Mouse (Mus musculus) forebrain, embryonic 14.5 days (tissue): ENCODE results near the gene Irs2. TPM values are rescaled to one million over a fixed set of nuclear protein-coding genes. Genes with fewer than 3 reads are reported as not detected.

Experiments
- ATAC-seq: fragments of 200-750 bp; cut with Nextera tagmentation; 2 replicates; pipeline ENCODE4 v1.8.0; 2017; ENCODE audit warnings: mild to moderate bottlenecking, moderate library complexity
- DNase-seq: peaks from one replicate; pipeline ENCODE4 v3.0.0-alpha.2; 2015; ENCODE audit warnings: low spot score
- H3K27ac ChIP-seq: fragments of 300-500 bp; sonication (generic); 2 replicates; pipeline ENCODE4 v1.5.1; 2014; ENCODE audit warnings: low read depth, mild to moderate bottlenecking, control low read depth, low read length, moderate library complexity
- H3K27me3 ChIP-seq: fragments of 300-500 bp; sonication (generic); replicated peaks from 2 replicates; pipeline ENCODE4 v1.6.1; 2014; ENCODE audit warnings: low read length, control low read depth, mixed read lengths; ENCODE audit not compliant: control insufficient read depth, insufficient read depth
- H3K36me3 ChIP-seq: fragments of 300-500 bp; sonication (generic); 2 replicates; pipeline ENCODE4 v1.6.1; 2014; ENCODE audit warnings: low read length, control low read depth; ENCODE audit not compliant: control insufficient read depth, insufficient read depth
- H3K4me1 ChIP-seq: fragments of 300-500 bp; sonication (generic); 2 replicates; pipeline ENCODE4 v1.6.1; 2014; ENCODE audit warnings: antibody characterized with exemption, low read length, control low read depth; ENCODE audit not compliant: control insufficient read depth, insufficient read depth
- H3K4me2 ChIP-seq: fragments of 300-500 bp; sonication (generic); 2 replicates; pipeline ENCODE4 v1.6.1; 2014; ENCODE audit warnings: mild to moderate bottlenecking, control low read depth, low read length
- H3K4me3 ChIP-seq: fragments of 300-500 bp; sonication (generic); 2 replicates; pipeline ENCODE4 v1.5.1; 2014; ENCODE audit warnings: low read depth, low read length, control low read depth
- H3K9ac ChIP-seq: fragments of 300-500 bp; sonication (generic); 2 replicates; pipeline ENCODE4 v1.6.1; 2014; ENCODE audit warnings: mild to moderate bottlenecking, low read length, control low read depth, moderate library complexity
- H3K9me3 ChIP-seq: fragments of 300-500 bp; sonication (generic); replicated peaks from 2 replicates; pipeline ENCODE4 v1.6.1; 2016; ENCODE audit warnings: low read length, control low read depth, mixed read lengths; ENCODE audit not compliant: control insufficient read depth
- WGBS: fragments of 180-500 bp; shearing (Covaris S2); extraction: QIAGEN DNeasy Blood & Tissue Kit; methylation state at CpG from one replicate; pipeline ENCODE4 v1.1.7; 2014; 5-methylcytosine and 5-hydroxymethylcytosine counted together
- polyA plus RNA-seq: library from polyadenylated mRNA; unstranded; fragments of >200 nt; fragmentation: Nextera tagmentation; extraction: Ambion mirVana; gene quantifications from 2 replicates; pipeline ENCODE4 v1.2.1, GENCODE M21; 2014

The Irs2 gene
- polyA plus RNA-seq, 1 experiment from 2014 or later, result 3.9 TPM

GRCm38 (mm10) chr8:10986638-10987037 is 21.6 kb downstream of the Irs2 start:
- Histone ChIP-seq H3K27me3 (no peaks in the 10 kb centered on the region), H3K9ac (no peak overlapping the region), H3K4me2 (no peak overlapping the region), H3K9me3 (no peaks in the 10 kb centered on the region), H3K4me3 (no peak overlapping the region), H3K36me3 (peaks cover 26% of the 10 kb centered on the region), H3K27ac (no peak overlapping the region), H3K4me1 (peaks cover 26% of the 10 kb centered on the region)
- DNase-seq, result no peak
- ATAC-seq, result no peak
- 95% methylated on average over 17 of the region's 17 CpGs for WGBS

- peaks cover 11% of the 10 kb centered on the region for H3K4me1 ChIP-seq
- 89% methylated on average over 7 of the region's 7 CpGs for WGBS
- no peak overlapping the region for H3K4me3 ChIP-seq
- H3K27me3 ChIP-seq, result no peaks in the 10 kb centered on the region
- no peak overlapping the region for H3K27ac ChIP-seq
- ATAC-seq (no peak), DNase-seq (no peak)
- peaks cover 26% of the 10 kb centered on the region for H3K36me3 ChIP-seq
- H3K9me3 ChIP-seq, result no peaks in the 10 kb centered on the region
- H3K4me2 ChIP-seq, result no peak overlapping the region
- H3K9ac ChIP-seq, result no peak overlapping the region
These were observed 23.2 kb downstream of the Irs2 start for GRCm38 (mm10) chr8:10985064-10985463.

- no peaks in the 10 kb centered on the region for H3K27me3 ChIP-seq
These were observed 27.4 kb downstream of the Irs2 start for GRCm38 (mm10) chr8:10980876-10981275.

GRCm38 (mm10) chr8:10979916-10980315 is 28.3 kb downstream of the Irs2 start:
- no peak overlapping the region for H3K27ac ChIP-seq
- no peaks in the 10 kb centered on the region for H3K9me3 ChIP-seq
- DNase-seq (no peak), ATAC-seq (no peak)
- no peak overlapping the region for H3K9ac ChIP-seq
- no peak overlapping the region for H3K4me2 ChIP-seq
- H3K36me3 ChIP-seq, result peaks cover 5% of the 10 kb centered on the region; the same call in 1 of the 2 replicates
- peaks cover 19% of the 10 kb centered on the region for H3K4me1 ChIP-seq
- 60% methylated on average over 7 of the region's 7 CpGs for WGBS
- H3K27me3 ChIP-seq, result no peaks in the 10 kb centered on the region
- H3K4me3 ChIP-seq, result no peak overlapping the region

More at GRCm38 (mm10) chr8:10980876-10981275, 27.4 kb downstream of the Irs2 start:
- 91% methylated on average over 6 of the region's 6 CpGs for WGBS
- Histone ChIP-seq H3K36me3 (peaks cover 13% of the 10 kb centered on the region), H3K4me1 (peaks cover 19% of the 10 kb centered on the region), H3K9ac (no peak overlapping the region), H3K9me3 (no peaks in the 10 kb centered on the region), H3K27ac (no peak overlapping the region), H3K4me2 (no peak overlapping the region), H3K4me3 (no peak overlapping the region)
- ATAC-seq (no peak), DNase-seq (no peak)

- Histone ChIP-seq H3K4me2 (no peak overlapping the region), H3K4me1 (peaks cover 19% of the 10 kb centered on the region), H3K9me3 (no peaks in the 10 kb centered on the region), H3K27ac (no peak overlapping the region), H3K36me3 (no peaks in the 10 kb centered on the region), H3K4me3 (no peak overlapping the region), H3K27me3 (no peaks in the 10 kb centered on the region), H3K9ac (no peak overlapping the region)
- ATAC-seq (peak; percentile 32; the same call in 1 of the 2 replicates), DNase-seq (no peak)
- WGBS, result 37% methylated on average over 11 of the region's 11 CpGs
These were observed 29.0 kb downstream of the Irs2 start for GRCm38 (mm10) chr8:10979196-10979794.

GRCm38 (mm10) chr8:10978377-10978776 is 29.9 kb downstream of the Irs2 start:
- no peak overlapping the region for H3K9ac ChIP-seq
- H3K4me3 ChIP-seq, result no peak overlapping the region
- no peaks in the 10 kb centered on the region for H3K36me3 ChIP-seq
- no peaks in the 10 kb centered on the region for H3K27me3 ChIP-seq
- DNase-seq (peak; percentile 68), ATAC-seq (peak; percentile 35)
- no peak overlapping the region for H3K4me2 ChIP-seq
- no peaks in the 10 kb centered on the region for H3K9me3 ChIP-seq
- 39% methylated on average over 21 of the region's 21 CpGs for WGBS
- peaks cover 22% of the 10 kb centered on the region for H3K4me1 ChIP-seq
- no peak overlapping the region for H3K27ac ChIP-seq

GRCm38 (mm10) chr8:10977742-10978376 is 30.4 kb downstream of the Irs2 start:
- Histone ChIP-seq H3K9me3 (no peaks in the 10 kb centered on the region), H3K36me3 (no peaks in the 10 kb centered on the region), H3K27ac (no peak overlapping the region), H3K4me1 (peaks cover 27% of the 10 kb centered on the region), H3K4me2 (no peak overlapping the region), H3K27me3 (no peaks in the 10 kb centered on the region), H3K9ac (no peak overlapping the region), H3K4me3 (no peak overlapping the region)
- 71% methylated on average over 7 of the region's 7 CpGs for WGBS
- DNase-seq, result no peak
- no peak for ATAC-seq

GRCm38 (mm10) chr8:10974659-10975058 is 33.6 kb downstream of the Irs2 start:
- Histone ChIP-seq H3K27me3 (no peaks in the 10 kb centered on the region), H3K4me2 (no peak overlapping the region), H3K4me1 (peaks cover 34% of the 10 kb centered on the region), H3K4me3 (no peak overlapping the region), H3K27ac (no peak overlapping the region), H3K9me3 (no peaks in the 10 kb centered on the region), H3K36me3 (no peaks in the 10 kb centered on the region), H3K9ac (no peak overlapping the region)
- DNase-seq (no peak), ATAC-seq (no peak)
- WGBS, result 14% methylated on average over 2 of the region's 2 CpGs

GRCm38 (mm10) chr8:10974126-10974525 is 34.1 kb downstream of the Irs2 start:
- Histone ChIP-seq H3K4me2 (no peak overlapping the region), H3K9me3 (no peaks in the 10 kb centered on the region), H3K27ac (no peak overlapping the region), H3K4me3 (no peak overlapping the region), H3K36me3 (no peaks in the 10 kb centered on the region), H3K9ac (no peak overlapping the region), H3K4me1 (peaks cover 29% of the 10 kb centered on the region), H3K27me3 (no peaks in the 10 kb centered on the region)
- ATAC-seq (no peak), DNase-seq (no peak)
- 75% methylated on average over 4 of the region's 4 CpGs for WGBS
